Mouse (Mus musculus) embryonic fibroblast, embryonic 13.5 days (primary cell): ENCODE measurements around the gene Camsap3.

Experiments used
- CTCF ChIP-seq: IDR thresholded peaks from 2 replicates; pipeline ENCODE4 v1.5.1; 2011; ENCODE audit warnings: mild to moderate bottlenecking, control low read depth, low read length, moderate library complexity, borderline replicate concordance; ENCODE audit not compliant: insufficient read depth
- POLR2A ChIP-seq: IDR thresholded peaks from 2 replicates; pipeline ENCODE4 v1.6.1; 2011; ENCODE audit warnings: low read depth, mild to moderate bottlenecking, control low read depth, low read length, moderate library complexity

GRCm38 (mm10) chr8:3631478-3631875, 44.4 kb downstream of the Camsap3 start:
- no peak for TF ChIP-seq CTCF
- TF ChIP-seq POLR2A: no peak
